Mouse (Mus musculus): Measurements from ENCODE around the gene Rph3al.
A peak's percentile ranks its signal among the peaks of the same experiment; 100 is the strongest.

Rph3al gene

GRCm38 (mm10) chr11:75950459-75950858, 12.2 kb upstream of the Rph3al start:
- DNase-seq (ENCODE audit: low read depth), result no peak

GRCm38 (mm10) chr11:75948789-75949188, 10.6 kb upstream of the Rph3al start:
- DNase-seq (ENCODE audit: low read depth), result no peak

- DNase-seq (ENCODE audit: low read depth), result no peak
Measured at GRCm38 (mm10) chr11:75947223-75947622, 9.0 kb upstream of the Rph3al start.

GRCm38 (mm10) chr11:75945805-75946450, 7.7 kb upstream of the Rph3al start:
- DNase-seq (ENCODE audit: low read depth), result no peak

- no peak for DNase-seq (ENCODE audit: low read depth)
Measured at GRCm38 (mm10) chr11:75937370-75937871, 808 bp downstream of the Rph3al start.

- peak; percentile 93 for DNase-seq (ENCODE audit: low read depth)
Measured at GRCm38 (mm10) chr11:75935819-75936430, 2.3 kb downstream of the Rph3al start.

GRCm38 (mm10) chr11:75934425-75934824, 3.8 kb downstream of the Rph3al start:
- no peak for DNase-seq (ENCODE audit: low read depth)

GRCm38 (mm10) chr11:75933371-75933770, 4.9 kb downstream of the Rph3al start:
- no peak for DNase-seq (ENCODE audit: low read depth)

GRCm38 (mm10) chr11:75930911-75931678, 7.1 kb downstream of the Rph3al start:
- no peak for DNase-seq (ENCODE audit: low read depth)

- no peak for DNase-seq (ENCODE audit: low read depth)
Measured at GRCm38 (mm10) chr11:75930208-75930607, 8.0 kb downstream of the Rph3al start.

GRCm38 (mm10) chr11:75927881-75928280, 10.3 kb downstream of the Rph3al start:
- DNase-seq (ENCODE audit: low read depth), result no peak

GRCm38 (mm10) chr11:75926431-75927312, 11.6 kb downstream of the Rph3al start:
- DNase-seq (ENCODE audit: low read depth), result no peak

- DNase-seq (ENCODE audit: low read depth), result no peak
Measured at GRCm38 (mm10) chr11:75925801-75926200, 12.4 kb downstream of the Rph3al start.

GRCm38 (mm10) chr11:75922741-75923140, 15.5 kb downstream of the Rph3al start:
- no peak for DNase-seq (ENCODE audit: low read depth)

GRCm38 (mm10) chr11:75919139-75919538, 19.1 kb downstream of the Rph3al start:
- no peak for DNase-seq (ENCODE audit: low read depth)

GRCm38 (mm10) chr11:75917340-75917739, 20.9 kb downstream of the Rph3al start:
- no peak for DNase-seq (ENCODE audit: low read depth)

- DNase-seq (ENCODE audit: low read depth), result peak; percentile 72
Measured at GRCm38 (mm10) chr11:75913953-75914352, 24.3 kb downstream of the Rph3al start.

- peak; percentile 72 for DNase-seq (ENCODE audit: low read depth)
Measured at GRCm38 (mm10) chr11:75912944-75913657, 25.1 kb downstream of the Rph3al start.

GRCm38 (mm10) chr11:75911962-75912361, 26.3 kb downstream of the Rph3al start:
- peak; percentile 22 for DNase-seq (ENCODE audit: low read depth)

GRCm38 (mm10) chr11:75909702-75910429, 28.4 kb downstream of the Rph3al start:
- no peak for DNase-seq (ENCODE audit: low read depth)

GRCm38 (mm10) chr11:75907406-75907805, 30.8 kb downstream of the Rph3al start:
- no peak for DNase-seq (ENCODE audit: low read depth)
